Mouse (Mus musculus): ENCODE results near the gene Ppcdc.

- TF ChIP-seq CTCF (IDR thresholded peaks at IDR 0.05; ENCODE audit: control insufficient read depth, insufficient read depth, low read length) (no peak), POLR2A (IDR thresholded peaks at IDR 0.05; ENCODE audit: borderline replicate concordance, control insufficient read depth, low read depth, low read length) (no peak)
Measured at GRCm38 (mm10) chr9:57345902-57346301, 94.0 kb downstream of the Ppcdc start.

Data from bone marrow, adult 2 months (tissue).